Mouse (Mus musculus): ENCODE results near the gene Msh4. TPM values are rescaled to one million over a fixed set of nuclear protein-coding genes. Genes with fewer than 3 reads are reported as not detected.

Gene Msh4
- polyA plus RNA-seq (2015; fragmentation: Nextera tagmentation; extraction: Ambion mirVana): 0.07 and 0.08 TPM in 2 replicates

DNA sequence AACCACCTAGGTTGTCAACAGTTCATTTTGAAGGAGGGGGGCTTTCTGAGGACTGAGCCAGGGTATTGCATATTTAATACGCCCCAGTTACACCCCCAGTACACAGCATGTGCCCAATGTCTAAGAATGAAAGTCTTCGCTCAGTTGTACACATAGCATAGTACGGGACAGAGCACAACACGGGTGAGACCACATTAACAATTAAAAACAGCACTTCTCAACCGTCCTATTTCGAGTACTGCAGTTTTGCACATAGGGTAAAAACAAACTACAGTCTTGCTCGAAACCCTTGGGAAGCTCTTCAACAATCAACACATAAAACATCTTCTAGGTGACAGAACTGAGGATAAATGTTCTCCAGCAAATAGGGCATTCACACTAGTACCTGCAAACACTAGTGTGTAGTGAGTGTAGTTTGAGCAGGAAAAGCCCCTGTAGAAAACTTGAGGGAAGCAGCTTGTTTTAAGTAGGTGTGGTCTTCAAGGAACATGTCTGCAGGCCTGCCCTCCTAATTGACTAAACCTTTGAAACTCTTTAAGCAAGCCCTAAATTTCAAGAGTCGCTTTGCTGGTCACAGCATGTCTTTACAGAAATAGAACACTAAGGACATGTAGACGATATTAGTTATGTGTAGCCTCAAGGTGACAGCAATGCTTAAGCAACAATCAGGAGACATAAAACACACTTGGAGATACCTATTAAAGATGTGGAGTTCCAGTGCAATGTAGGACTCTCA, at the start of gene Msh4:
Gene Msh4 (minus strand): TSS at position 3 of the 736 bp plus-strand sequence.
- H3K4me1 ChIP-seq (ENCODE audit: control insufficient read depth, insufficient read depth, low read depth, low read length): peaks cover 19% of the 10 kb centered on the region
- no peaks in the 10 kb centered on the region for H3K27me3 ChIP-seq (replicated peaks; ENCODE audit: control insufficient read depth, insufficient read depth, low read length)
- H3K9me3 ChIP-seq (ENCODE audit: control insufficient read depth, low read length): no peaks in the 10 kb centered on the region
- H3K4me3 ChIP-seq (ENCODE audit: low read length): no peak within 1 kb of the TSS
- peaks cover 50% of the 10 kb centered on the region for H3K36me3 ChIP-seq (ENCODE audit: control insufficient read depth, insufficient read depth, low read length)
- WGBS: 86% methylated on average over 9 of the region's 9 CpGs
- peak; percentile 38; the same call in 1 of the 2 replicates for ATAC-seq
- no peak within 1 kb of the TSS for H3K4me2 ChIP-seq (ENCODE audit: low read length)
- no peak within 1 kb of the TSS for H3K9ac ChIP-seq (ENCODE audit: low read depth, low read length)
- no peak within 1 kb of the TSS for H3K27ac ChIP-seq (ENCODE audit: low read depth, low read length)

- no peaks in the 10 kb centered on the region for H3K27me3 ChIP-seq (replicated peaks; ENCODE audit: control insufficient read depth, insufficient read depth, low read length)
- H3K36me3 ChIP-seq (ENCODE audit: control insufficient read depth, insufficient read depth, low read length): no peaks in the 10 kb centered on the region
- ATAC-seq: no peak
- no peaks in the 10 kb centered on the region for H3K9me3 ChIP-seq (ENCODE audit: control insufficient read depth, low read length)
- 71% methylated on average over 2 of the region's 2 CpGs for WGBS
- H3K27ac ChIP-seq (ENCODE audit: low read depth, low read length): no peak overlapping the region
- peaks cover 5% of the 10 kb centered on the region for H3K4me1 ChIP-seq (ENCODE audit: control insufficient read depth, insufficient read depth, low read depth, low read length)
- no peak overlapping the region for H3K4me3 ChIP-seq (ENCODE audit: low read length)
- no peak overlapping the region for H3K9ac ChIP-seq (ENCODE audit: low read depth, low read length)
- no peak overlapping the region for H3K4me2 ChIP-seq (ENCODE audit: low read length)
These were observed 42.2 kb upstream of the Msh4 start for GRCm38 (mm10) chr3:153948176-153948575.

DNA sequence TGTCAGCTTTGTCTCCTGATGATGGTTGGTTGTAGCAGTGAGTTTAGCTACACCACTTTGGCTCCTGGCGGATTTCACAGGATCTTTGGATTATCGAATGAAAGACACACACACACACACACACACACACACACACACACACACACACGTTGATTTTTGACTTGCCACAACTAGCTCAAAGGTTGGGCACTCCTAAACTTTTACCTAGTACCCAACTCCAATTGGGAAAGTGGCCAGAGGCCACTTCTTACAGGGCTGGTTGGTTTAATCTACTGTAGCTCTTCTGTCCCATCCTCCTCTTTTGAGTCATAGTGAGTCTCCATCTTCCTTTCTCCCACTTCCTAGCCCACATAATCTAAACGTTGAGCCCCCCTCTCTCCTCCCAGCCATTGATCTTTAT, 41.3 kb upstream of the Msh4 start:
- Histone ChIP-seq H3K27me3 (replicated peaks; ENCODE audit: control insufficient read depth, insufficient read depth, low read length) (no peaks in the 10 kb centered on the region), H3K4me2 (ENCODE audit: low read length) (no peak overlapping the region), H3K9me3 (ENCODE audit: control insufficient read depth, low read length) (no peaks in the 10 kb centered on the region), H3K9ac (ENCODE audit: low read depth, low read length) (no peak overlapping the region), H3K27ac (ENCODE audit: low read depth, low read length) (no peak overlapping the region), H3K4me3 (ENCODE audit: low read length) (no peak overlapping the region), H3K36me3 (ENCODE audit: control insufficient read depth, insufficient read depth, low read length) (no peaks in the 10 kb centered on the region), H3K4me1 (ENCODE audit: control insufficient read depth, insufficient read depth, low read depth, low read length) (peaks cover 7% of the 10 kb centered on the region)
- ATAC-seq: no peak
- whole genome bisulfite sequencing: 67% methylated on average over 4 of the region's 4 CpGs

- WGBS: under 1% methylated on average over 41 of the region's 41 CpGs
- H3K4me2 ChIP-seq (ENCODE audit: low read length): peak within 1 kb of the TSS; percentile 78
- H3K27ac ChIP-seq (ENCODE audit: low read depth, low read length): peak within 1 kb of the TSS; percentile 85
- ATAC-seq: peak; percentile 97
- H3K9me3 ChIP-seq (ENCODE audit: control insufficient read depth, low read length): no peaks in the 10 kb centered on the region
- H3K4me1 ChIP-seq (ENCODE audit: control insufficient read depth, insufficient read depth, low read depth, low read length): peaks cover 7% of the 10 kb centered on the region
- H3K4me3 ChIP-seq (ENCODE audit: low read length): peak within 1 kb of the TSS; percentile 80
- H3K27me3 ChIP-seq (replicated peaks; ENCODE audit: control insufficient read depth, insufficient read depth, low read length): no peaks in the 10 kb centered on the region
- H3K36me3 ChIP-seq (ENCODE audit: control insufficient read depth, insufficient read depth, low read length): no peaks in the 10 kb centered on the region
- H3K9ac ChIP-seq (ENCODE audit: low read depth, low read length): peak within 1 kb of the TSS; percentile 86
These were observed 38.5 kb upstream of the Msh4 start, which contains the start of gene Acadm for GRCm38 (mm10) chr3:153944335-153944990. Gene Acadm (minus strand): TSS chr3:153944632.

DNA sequence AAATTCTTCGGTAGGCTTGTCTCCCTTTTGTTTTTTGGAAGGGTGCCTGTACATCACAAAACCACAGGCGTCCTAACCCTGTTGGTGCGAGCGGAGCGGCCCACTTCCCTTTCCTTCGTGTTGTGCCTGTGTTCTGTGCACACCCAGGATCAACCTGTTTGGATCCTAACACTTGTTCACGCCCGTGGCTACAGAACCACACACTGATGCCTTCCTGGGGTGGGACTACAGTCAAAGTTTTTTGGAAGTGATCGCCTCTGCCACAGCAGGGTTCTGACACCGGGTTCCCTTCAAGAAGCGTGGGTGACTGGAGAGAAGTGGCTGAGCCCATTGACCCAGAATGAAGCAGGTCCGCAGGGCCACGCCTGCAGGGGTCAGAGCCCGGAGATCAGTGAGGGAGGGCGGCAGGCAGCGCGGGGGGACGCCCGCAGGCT, 38.0 kb upstream of the Msh4 start:
- H3K27me3 ChIP-seq (replicated peaks; ENCODE audit: control insufficient read depth, insufficient read depth, low read length): no peaks in the 10 kb centered on the region
- peak overlapping the region; percentile 78 for H3K4me2 ChIP-seq (ENCODE audit: low read length)
- peaks cover 7% of the 10 kb centered on the region for H3K4me1 ChIP-seq (ENCODE audit: control insufficient read depth, insufficient read depth, low read depth, low read length)
- H3K9ac ChIP-seq (ENCODE audit: low read depth, low read length): peak overlapping the region; percentile 86
- H3K27ac ChIP-seq (ENCODE audit: low read depth, low read length): peak overlapping the region; percentile 85
- peak overlapping the region; percentile 80 for H3K4me3 ChIP-seq (ENCODE audit: low read length)
- H3K36me3 ChIP-seq (ENCODE audit: control insufficient read depth, insufficient read depth, low read length): no peaks in the 10 kb centered on the region
- ATAC-seq: peak; percentile 54
- H3K9me3 ChIP-seq (ENCODE audit: control insufficient read depth, low read length): no peaks in the 10 kb centered on the region
- WGBS: under 1% methylated on average over 19 of the region's 19 CpGs

DNA sequence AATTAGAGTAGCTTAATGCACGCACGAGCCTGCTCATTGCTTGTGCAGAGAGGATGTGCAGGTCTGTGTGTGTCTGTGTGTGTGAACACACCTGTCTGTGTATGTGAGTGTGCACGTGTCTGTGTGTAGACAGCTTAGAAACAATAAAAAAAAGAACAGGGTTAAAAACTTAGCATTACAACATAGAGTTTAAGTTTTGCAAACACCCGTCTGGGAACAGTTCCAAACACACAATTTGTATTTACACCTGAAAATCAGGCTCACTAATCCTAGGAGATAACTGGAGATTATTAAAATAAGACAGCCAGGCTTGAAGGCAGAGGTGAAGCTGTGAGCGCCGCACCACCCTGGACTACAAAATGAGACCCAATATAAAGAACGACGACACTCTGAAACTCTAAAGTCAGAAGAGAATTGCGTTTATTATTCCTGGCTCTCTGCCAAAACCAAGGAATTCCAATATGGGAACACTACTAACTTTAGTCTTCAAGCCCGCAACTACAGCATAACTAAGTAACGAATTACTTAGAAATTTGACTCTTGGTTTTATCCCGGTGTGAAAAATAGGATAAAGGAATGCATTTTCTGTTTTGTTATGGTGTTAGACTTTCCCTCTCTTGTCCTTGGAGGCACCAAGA, 37.2 kb upstream of the Msh4 start:
- no peak overlapping the region for H3K9ac ChIP-seq (ENCODE audit: low read depth, low read length)
- no peak for ATAC-seq
- H3K4me2 ChIP-seq (ENCODE audit: low read length): peak overlapping the region; percentile 78
- H3K36me3 ChIP-seq (ENCODE audit: control insufficient read depth, insufficient read depth, low read length): no peaks in the 10 kb centered on the region
- H3K9me3 ChIP-seq (ENCODE audit: control insufficient read depth, low read length): no peaks in the 10 kb centered on the region
- 29% methylated on average over 12 of the region's 12 CpGs for WGBS
- H3K4me3 ChIP-seq (ENCODE audit: low read length): peak overlapping the region; percentile 80
- no peaks in the 10 kb centered on the region for H3K27me3 ChIP-seq (replicated peaks; ENCODE audit: control insufficient read depth, insufficient read depth, low read length)
- peaks cover 7% of the 10 kb centered on the region for H3K4me1 ChIP-seq (ENCODE audit: control insufficient read depth, insufficient read depth, low read depth, low read length)
- no peak overlapping the region for H3K27ac ChIP-seq (ENCODE audit: low read depth, low read length)

GRCm38 (mm10) chr3:153941613-153942012, 35.7 kb upstream of the Msh4 start:
- no peaks in the 10 kb centered on the region for H3K36me3 ChIP-seq (ENCODE audit: control insufficient read depth, insufficient read depth, low read length)
- H3K27ac ChIP-seq (ENCODE audit: low read depth, low read length): no peak overlapping the region
- H3K9ac ChIP-seq (ENCODE audit: low read depth, low read length): no peak overlapping the region
- H3K4me1 ChIP-seq (ENCODE audit: control insufficient read depth, insufficient read depth, low read depth, low read length): peaks cover 7% of the 10 kb centered on the region
- H3K27me3 ChIP-seq (replicated peaks; ENCODE audit: control insufficient read depth, insufficient read depth, low read length): no peaks in the 10 kb centered on the region
- no peak overlapping the region for H3K4me2 ChIP-seq (ENCODE audit: low read length)
- no peak for ATAC-seq
- 95% methylated on average over 13 of the region's 13 CpGs for WGBS
- no peak overlapping the region for H3K4me3 ChIP-seq (ENCODE audit: low read length)
- no peaks in the 10 kb centered on the region for H3K9me3 ChIP-seq (ENCODE audit: control insufficient read depth, low read length)

DNA sequence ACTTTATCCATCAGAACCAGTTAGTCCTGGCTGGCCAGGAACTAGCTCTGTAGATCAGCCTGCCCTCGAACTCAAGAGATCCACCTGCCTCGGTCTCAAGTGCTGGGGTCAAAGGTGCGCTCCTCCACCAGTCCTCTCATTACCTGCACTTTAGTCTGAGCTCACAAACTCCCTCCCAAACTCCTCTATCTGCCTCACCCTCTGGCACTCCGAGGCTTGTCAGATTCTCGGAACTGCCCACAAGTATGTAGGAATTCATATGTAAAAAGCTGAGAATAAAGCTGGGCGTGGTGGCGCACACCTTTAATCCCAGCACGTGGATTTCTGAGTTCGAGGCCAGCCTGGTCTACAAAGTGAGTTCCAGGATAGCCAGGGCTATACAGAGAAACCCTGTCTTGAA, 34.5 kb upstream of the Msh4 start:
- no peaks in the 10 kb centered on the region; the same call in 1 of the 2 replicates for H3K36me3 ChIP-seq (ENCODE audit: control insufficient read depth, insufficient read depth, low read length)
- no peak overlapping the region for H3K9ac ChIP-seq (ENCODE audit: low read depth, low read length)
- H3K4me3 ChIP-seq (ENCODE audit: low read length): no peak overlapping the region
- H3K27ac ChIP-seq (ENCODE audit: low read depth, low read length): no peak overlapping the region
- ATAC-seq: no peak
- H3K9me3 ChIP-seq (ENCODE audit: control insufficient read depth, low read length): no peaks in the 10 kb centered on the region
- 95% methylated on average over 9 of the region's 9 CpGs for WGBS
- H3K4me2 ChIP-seq (ENCODE audit: low read length): no peak overlapping the region
- H3K27me3 ChIP-seq (replicated peaks; ENCODE audit: control insufficient read depth, insufficient read depth, low read length): no peaks in the 10 kb centered on the region
- H3K4me1 ChIP-seq (ENCODE audit: control insufficient read depth, insufficient read depth, low read depth, low read length): peaks cover 7% of the 10 kb centered on the region

DNA sequence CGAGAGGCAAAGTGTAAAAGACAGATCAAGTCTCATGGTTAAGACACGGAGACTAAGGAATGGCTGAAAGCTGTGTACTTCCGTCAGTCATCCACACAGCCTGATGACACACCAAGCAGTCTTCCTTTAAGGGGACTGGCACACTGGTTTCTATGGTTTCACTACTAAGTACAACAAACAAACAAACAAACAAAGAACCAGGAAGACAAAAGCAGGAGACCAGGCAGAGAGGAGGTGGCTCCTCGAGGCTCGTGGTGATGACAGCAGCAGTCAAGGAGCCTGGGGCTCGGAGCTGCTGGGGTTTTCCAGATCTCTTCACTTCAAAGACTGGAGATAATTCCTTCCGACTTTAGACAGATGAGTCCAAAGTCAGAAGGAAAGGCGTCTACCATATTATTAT, 34.1 kb upstream of the Msh4 start:
- Histone ChIP-seq H3K27ac (ENCODE audit: low read depth, low read length) (no peak overlapping the region), H3K27me3 (replicated peaks; ENCODE audit: control insufficient read depth, insufficient read depth, low read length) (no peaks in the 10 kb centered on the region), H3K4me3 (ENCODE audit: low read length) (no peak overlapping the region), H3K36me3 (ENCODE audit: control insufficient read depth, insufficient read depth, low read length) (no peaks in the 10 kb centered on the region; the same call in 1 of the 2 replicates), H3K4me1 (ENCODE audit: control insufficient read depth, insufficient read depth, low read depth, low read length) (peaks cover 4% of the 10 kb centered on the region), H3K9ac (ENCODE audit: low read depth, low read length) (no peak overlapping the region), H3K9me3 (ENCODE audit: control insufficient read depth, low read length) (no peaks in the 10 kb centered on the region), H3K4me2 (ENCODE audit: low read length) (no peak overlapping the region)
- WGBS: 79% methylated on average over 8 of the region's 8 CpGs
- ATAC-seq: no peak
